Mouse (Mus musculus) limb, embryonic 12.5 days (tissue): Measurements from ENCODE around the gene Rundc3b. TPM values are rescaled to one million over a fixed set of nuclear protein-coding genes. Genes with fewer than 3 reads are reported as not detected.

Source experiments
- ATAC-seq: fragments of 200-750 bp; cut with Nextera tagmentation; 2 replicates; pipeline ENCODE4 v1.8.0; 2017; ENCODE audit warnings: low read depth, moderate TSS enrichment; ENCODE audit not compliant: insufficient number of reproducible peaks, insufficient read depth, low FRiP score, low TSS enrichment
- H3K27ac ChIP-seq: fragments of 300-500 bp; sonication (generic); 2 replicates; pipeline ENCODE4 v1.5.1; 2016; ENCODE audit warnings: mild to moderate bottlenecking, moderate library complexity
- H3K27me3 ChIP-seq: fragments of 300-500 bp; sonication (generic); 2 replicates; pipeline ENCODE4 v1.6.1; 2016; ENCODE audit warnings: mild to moderate bottlenecking, moderate library complexity
- H3K36me3 ChIP-seq: fragments of 300-500 bp; sonication (generic); 2 replicates; pipeline ENCODE4 v1.6.1; 2016; ENCODE audit warnings: mild to moderate bottlenecking, moderate library complexity
- H3K4me1 ChIP-seq: fragments of 300-500 bp; sonication (generic); replicated peaks from 2 replicates; pipeline ENCODE4 v1.6.1; 2016
- H3K4me2 ChIP-seq: fragments of 300-500 bp; sonication (generic); 2 replicates; pipeline ENCODE4 v1.6.1; 2016; ENCODE audit warnings: mild to moderate bottlenecking, moderate library complexity
- H3K4me3 ChIP-seq: fragments of 300-500 bp; sonication (generic); replicated peaks from 2 replicates; pipeline ENCODE4 v1.5.1; 2016; ENCODE audit warnings: mild to moderate bottlenecking
- H3K9ac ChIP-seq: fragments of 300-500 bp; sonication (generic); replicated peaks from 2 replicates; pipeline ENCODE4 v1.6.1; 2016; ENCODE audit warnings: mild to moderate bottlenecking, moderate library complexity
- H3K9me3 ChIP-seq: fragments of 300-500 bp; sonication (generic); 2 replicates; pipeline ENCODE4 v1.6.1; 2016; ENCODE audit warnings: mild to moderate bottlenecking, moderate library complexity
- WGBS: fragments of 180-500 bp; shearing (Covaris S2); methylation state at CpG from one replicate; pipeline ENCODE4 v1.1.7; 2016; 5-methylcytosine and 5-hydroxymethylcytosine counted together
- polyA plus RNA-seq: library from polyadenylated mRNA; unstranded; fragments of >200 nt; fragmentation: Nextera tagmentation; extraction: Ambion mirVana; gene quantifications from 2 replicates; pipeline ENCODE4 v1.2.1, GENCODE M21; 2016

Rundc3b gene
- 9.8 and 10.7 TPM in 2 replicates for polyA plus RNA-seq

DNA sequence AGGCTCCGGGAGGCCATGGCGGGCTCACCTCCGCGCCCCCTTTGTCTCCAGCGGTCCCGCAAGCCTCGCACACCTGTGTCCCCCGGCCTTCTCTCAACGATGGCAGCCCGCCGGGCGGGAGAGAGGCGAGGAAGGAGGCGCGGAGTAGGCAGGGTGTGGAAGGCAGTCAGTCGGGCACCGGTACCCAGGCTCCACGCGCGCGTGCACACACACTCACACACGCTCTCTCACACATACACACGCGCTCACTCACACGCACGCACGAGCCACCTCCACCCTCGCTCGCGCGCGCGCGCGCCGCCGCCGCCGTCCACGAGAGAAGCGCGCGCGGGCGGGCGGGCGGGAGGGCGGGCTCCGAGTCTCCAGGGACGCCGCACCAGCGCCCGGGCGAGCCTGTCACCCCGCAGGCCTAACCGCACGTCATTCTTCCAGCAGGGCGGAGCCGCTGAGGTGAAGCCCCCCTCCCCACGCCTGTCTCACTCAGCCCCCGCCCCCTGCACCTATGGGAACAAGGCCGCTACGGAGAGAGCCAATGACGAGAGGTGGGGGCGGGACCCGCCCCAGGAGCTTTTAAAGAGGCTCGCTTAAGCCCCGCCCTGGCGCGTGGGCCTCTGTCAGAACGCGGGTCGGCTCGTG is at the start of gene Rundc3b:
Gene Rundc3b, minus strand, starts transcription at position 357 of the 636 bp plus-strand sequence.
- ATAC-seq = peak; percentile 98
- WGBS = under 1% methylated on average over 69 of the region's 74 CpGs
- 0 out of 2 replicates have a peak within 1 kb of the TSS, but pooled peaks have one; percentile 8 for H3K27ac ChIP-seq

DNA sequence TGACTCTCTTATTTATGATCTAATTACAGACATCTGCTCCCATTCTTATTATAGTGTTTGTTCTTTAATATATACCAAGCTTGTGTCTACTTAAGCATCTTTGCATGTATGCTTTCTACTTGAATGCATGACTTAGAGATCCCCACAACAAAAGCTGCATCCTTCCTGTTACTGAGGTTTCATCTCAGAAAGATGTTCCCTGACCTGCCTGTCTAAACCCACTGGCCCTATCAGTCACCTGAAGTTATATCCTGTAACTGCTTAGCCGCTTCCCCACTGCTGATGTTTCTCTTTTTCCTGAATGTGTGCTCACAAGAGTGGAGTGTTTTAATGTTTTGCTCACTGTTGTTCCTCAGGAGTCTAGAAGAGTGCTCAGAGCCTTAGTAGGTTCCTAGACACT is 46.9 kb upstream of the Rundc3b start:
- no peaks in the 10 kb centered on the region for H3K9me3 ChIP-seq
- no peak overlapping the region for H3K4me2 ChIP-seq
- H3K4me3 ChIP-seq = no peak overlapping the region
- no peaks in the 10 kb centered on the region for H3K36me3 ChIP-seq
- ATAC-seq = no peak
- H3K27me3 ChIP-seq = no peaks in the 10 kb centered on the region
- WGBS = 83% methylated on average over 1 of the region's 1 CpGs
- no peak overlapping the region for H3K27ac ChIP-seq
- H3K4me1 ChIP-seq = no peaks in the 10 kb centered on the region
- no peak overlapping the region for H3K9ac ChIP-seq

More for the DNA sequence above, at the start of gene Rundc3b:
- peak within 1 kb of the TSS; percentile 76 for H3K9ac ChIP-seq
- peak within 1 kb of the TSS; percentile 86 for H3K4me3 ChIP-seq
- H3K9me3 ChIP-seq = no peaks in the 10 kb centered on the region
- H3K4me2 ChIP-seq = peak within 1 kb of the TSS; percentile 89
- H3K4me1 ChIP-seq = no peaks in the 10 kb centered on the region
- H3K27me3 ChIP-seq = no peaks in the 10 kb centered on the region; the same call in 1 of the 2 replicates
- no peaks in the 10 kb centered on the region for H3K36me3 ChIP-seq

DNA sequence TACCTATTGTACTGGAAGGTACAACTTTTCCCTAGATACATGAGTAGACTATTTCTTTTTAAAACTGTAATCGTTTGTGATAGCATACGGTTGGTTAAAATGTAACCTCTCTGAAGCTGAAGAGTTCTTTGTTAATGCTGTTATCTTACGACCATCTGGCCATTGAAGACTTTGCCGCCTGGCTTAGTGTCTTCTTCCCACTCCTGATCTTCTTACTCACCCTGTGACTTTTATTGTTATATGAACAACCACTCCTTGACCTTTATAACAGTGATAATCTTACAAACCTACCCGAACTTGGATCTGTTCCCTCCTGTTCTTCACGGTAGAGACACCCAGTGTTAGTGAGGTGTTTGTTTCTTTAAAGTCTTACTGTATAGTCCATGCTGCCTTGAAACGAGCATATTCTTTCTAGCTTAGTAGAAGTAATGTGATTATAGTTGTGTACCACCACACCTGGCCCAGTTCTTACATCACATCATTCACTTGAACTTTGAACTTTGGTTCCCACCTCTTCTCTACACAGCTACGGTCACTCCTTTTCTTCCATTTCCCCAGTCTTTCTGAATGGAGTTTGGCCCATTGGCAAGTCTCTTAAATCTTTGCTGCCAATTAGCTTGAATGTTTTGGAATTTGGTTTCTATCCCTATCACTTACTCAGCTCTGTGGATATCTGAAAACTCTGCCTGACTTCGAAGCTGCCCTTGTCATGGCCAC is 45.2 kb upstream of the Rundc3b start:
- H3K9me3 ChIP-seq = no peaks in the 10 kb centered on the region
- no peak overlapping the region for H3K4me2 ChIP-seq
- H3K27me3 ChIP-seq = no peaks in the 10 kb centered on the region
- no peaks in the 10 kb centered on the region for H3K4me1 ChIP-seq
- H3K4me3 ChIP-seq = no peak overlapping the region
- 84% methylated on average over 9 of the region's 9 CpGs for WGBS
- H3K36me3 ChIP-seq = no peaks in the 10 kb centered on the region
- ATAC-seq = no peak
- H3K9ac ChIP-seq = no peak overlapping the region
- no peak overlapping the region for H3K27ac ChIP-seq

- ATAC-seq = no peak
- Histone ChIP-seq H3K4me1 (peaks cover 3% of the 10 kb centered on the region; the same call in 1 of the 2 replicates), H3K4me3 (no peak overlapping the region), H3K9me3 (no peaks in the 10 kb centered on the region), H3K9ac (no peak overlapping the region), H3K27ac (no peak overlapping the region), H3K27me3 (no peaks in the 10 kb centered on the region), H3K4me2 (no peak overlapping the region), H3K36me3 (no peaks in the 10 kb centered on the region)
- WGBS = 77% methylated on average over 3 of the region's 3 CpGs
Observed at GRCm38 (mm10) chr5:8664678-8665077, 41.9 kb upstream of the Rundc3b start.

GRCm38 (mm10) chr5:8660738-8661151 is 38.0 kb upstream of the Rundc3b start:
- H3K9ac ChIP-seq = no peak overlapping the region
- WGBS = 32% methylated on average over 10 of the region's 10 CpGs
- H3K27me3 ChIP-seq = no peaks in the 10 kb centered on the region
- no peaks in the 10 kb centered on the region for H3K9me3 ChIP-seq
- ATAC-seq = no peak
- peaks cover 4% of the 10 kb centered on the region; the same call in 1 of the 2 replicates for H3K4me1 ChIP-seq
- H3K36me3 ChIP-seq = no peaks in the 10 kb centered on the region
- peak overlapping the region; percentile 51 for H3K4me3 ChIP-seq
- no peak overlapping the region for H3K27ac ChIP-seq
- H3K4me2 ChIP-seq = peak overlapping the region; percentile 94

GRCm38 (mm10) chr5:8659911-8660737 is 37.4 kb upstream of the Rundc3b start, which contains the start of gene Abcb1a:
Abcb1a (plus strand) TSS chr5:8660077.
- H3K9ac ChIP-seq = peak within 1 kb of the TSS; percentile 59
- peak within 1 kb of the TSS; percentile 51 for H3K4me3 ChIP-seq
- no peak within 1 kb of the TSS for H3K27ac ChIP-seq
- no peaks in the 10 kb centered on the region for H3K36me3 ChIP-seq
- H3K4me1 ChIP-seq = peaks cover 4% of the 10 kb centered on the region; the same call in 1 of the 2 replicates
- H3K27me3 ChIP-seq = no peaks in the 10 kb centered on the region
- peak within 1 kb of the TSS; percentile 94 for H3K4me2 ChIP-seq
- H3K9me3 ChIP-seq = no peaks in the 10 kb centered on the region
- peak; percentile 68 for ATAC-seq
- WGBS = 6% methylated on average over 37 of the region's 37 CpGs

DNA sequence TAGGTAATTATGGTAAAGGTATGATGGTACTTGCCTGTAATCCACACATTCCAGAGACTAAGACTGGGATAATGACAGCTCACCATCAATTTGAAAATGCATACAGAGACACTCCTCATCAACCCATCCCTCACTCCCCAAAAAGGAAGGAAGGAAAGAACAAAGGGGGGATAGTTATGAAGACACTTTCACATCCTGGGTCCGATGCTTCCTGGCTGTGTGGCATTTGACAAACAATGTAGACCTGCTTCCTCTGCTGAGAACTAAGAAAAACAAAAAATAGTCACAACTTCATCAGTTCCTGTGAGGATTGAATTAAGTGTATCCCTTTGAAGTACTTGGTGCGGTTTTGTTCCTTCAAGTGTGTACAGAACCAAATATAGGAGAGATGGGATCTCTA is 29.3 kb upstream of the Rundc3b start:
- no peak overlapping the region for H3K4me2 ChIP-seq
- H3K27ac ChIP-seq = no peak overlapping the region
- H3K4me1 ChIP-seq = no peaks in the 10 kb centered on the region
- H3K9ac ChIP-seq = no peak overlapping the region
- 86% methylated on average over 2 of the region's 2 CpGs for WGBS
- H3K36me3 ChIP-seq = no peaks in the 10 kb centered on the region
- H3K9me3 ChIP-seq = no peaks in the 10 kb centered on the region
- H3K27me3 ChIP-seq = no peaks in the 10 kb centered on the region
- H3K4me3 ChIP-seq = no peak overlapping the region
- no peak for ATAC-seq

- H3K27ac ChIP-seq = no peak overlapping the region
- ATAC-seq = no peak
- H3K4me1 ChIP-seq = no peaks in the 10 kb centered on the region
- H3K27me3 ChIP-seq = no peaks in the 10 kb centered on the region
- H3K4me3 ChIP-seq = no peak overlapping the region
- H3K9ac ChIP-seq = no peak overlapping the region
- H3K9me3 ChIP-seq = no peaks in the 10 kb centered on the region
- H3K36me3 ChIP-seq = no peaks in the 10 kb centered on the region
- no peak overlapping the region for H3K4me2 ChIP-seq
Observed at GRCm38 (mm10) chr5:8648774-8649173, 26.0 kb upstream of the Rundc3b start.

GRCm38 (mm10) chr5:8648300-8648699 is 25.5 kb upstream of the Rundc3b start:
- no peak for ATAC-seq
- Histone ChIP-seq H3K9me3 (no peaks in the 10 kb centered on the region), H3K4me3 (no peak overlapping the region), H3K9ac (no peak overlapping the region), H3K4me2 (no peak overlapping the region), H3K4me1 (no peaks in the 10 kb centered on the region), H3K27me3 (no peaks in the 10 kb centered on the region), H3K27ac (no peak overlapping the region), H3K36me3 (no peaks in the 10 kb centered on the region)
- 81% methylated on average over 4 of the region's 4 CpGs for WGBS

DNA sequence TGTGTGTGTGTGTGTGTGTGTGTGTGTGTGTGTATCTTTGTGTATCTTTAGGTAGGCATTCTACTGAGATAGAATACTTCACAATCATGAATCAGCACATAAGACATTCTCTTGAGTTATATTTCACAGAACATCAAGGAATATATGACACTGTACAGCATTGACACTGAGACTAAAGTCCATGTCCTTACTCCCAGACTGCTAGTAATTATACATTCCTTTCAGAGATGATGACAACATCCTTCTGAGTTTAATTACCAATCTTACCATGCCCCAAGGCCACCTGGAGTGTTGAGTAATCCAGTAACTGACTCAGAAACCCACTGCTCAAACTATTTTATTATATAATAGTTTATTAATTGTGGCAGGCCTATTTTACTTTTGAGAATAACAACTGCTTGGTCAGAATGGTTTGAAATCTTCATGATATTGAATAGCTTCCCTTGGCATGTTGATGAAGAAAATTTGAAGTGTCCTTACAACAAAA is 11.8 kb upstream of the Rundc3b start:
- H3K4me1 ChIP-seq = no peaks in the 10 kb centered on the region
- no peaks in the 10 kb centered on the region for H3K9me3 ChIP-seq
- H3K4me3 ChIP-seq = no peak overlapping the region
- H3K4me2 ChIP-seq = no peak overlapping the region
- H3K27me3 ChIP-seq = no peaks in the 10 kb centered on the region
- H3K36me3 ChIP-seq = no peaks in the 10 kb centered on the region
- no peak for ATAC-seq
- no peak overlapping the region for H3K9ac ChIP-seq
- no peak overlapping the region for H3K27ac ChIP-seq

- Histone ChIP-seq H3K4me1 (no peaks in the 10 kb centered on the region), H3K4me3 (no peak overlapping the region), H3K27ac (no peak overlapping the region), H3K36me3 (no peaks in the 10 kb centered on the region), H3K9ac (no peak overlapping the region), H3K4me2 (no peak overlapping the region), H3K9me3 (no peaks in the 10 kb centered on the region), H3K27me3 (no peaks in the 10 kb centered on the region)
- 78% methylated on average over 3 of the region's 3 CpGs for WGBS
- no peak for ATAC-seq
Observed at GRCm38 (mm10) chr5:8632901-8633300, 10.1 kb upstream of the Rundc3b start.
